Mouse (Mus musculus) cerebellum, adult 18-20 months (tissue): Measurements from ENCODE around the gene Gcgr.
A peak's percentile ranks its signal among the peaks of the same experiment; 100 is the strongest.
"Not testable (repeated sequence)": the region's sequence is repeated elsewhere in the genome, so short reads cannot be mapped to it uniquely, and the experiment has no call there.

ENCODE experiments used
- DNase-seq, 2 experiments: peaks; one replicate each; pipeline ENCODE4 v3.0.0; 2021

Gene Gcgr

GRCm38 (mm10) chr11:120539285-120540014, 9.0 kb downstream of the Gcgr start:
- no peak for DNase-seq

GRCm38 (mm10) chr11:120541907-120542306, 11.4 kb downstream of the Gcgr start:
- no peak for DNase-seq

DNA sequence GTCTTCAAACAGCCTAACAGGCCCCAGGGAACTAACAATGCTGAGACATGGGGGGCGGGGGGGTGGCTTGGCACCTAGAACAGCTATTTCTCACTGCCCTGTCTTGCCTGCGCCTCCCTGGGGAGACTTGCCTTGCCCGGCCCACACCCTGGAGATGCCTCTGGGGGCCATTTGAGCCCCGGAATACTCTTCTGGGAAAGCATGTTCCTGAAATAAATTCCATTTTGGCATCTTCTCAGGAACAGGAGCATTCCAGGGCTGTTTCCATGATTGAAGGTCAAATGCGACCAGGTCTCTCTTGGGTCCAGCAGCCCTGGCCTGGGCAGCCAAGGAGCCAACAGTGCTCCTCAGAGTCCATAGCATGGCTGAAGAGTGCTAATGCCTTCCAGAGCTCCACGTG, 11.9 kb downstream of the Gcgr start:
- no peak for DNase-seq

DNA sequence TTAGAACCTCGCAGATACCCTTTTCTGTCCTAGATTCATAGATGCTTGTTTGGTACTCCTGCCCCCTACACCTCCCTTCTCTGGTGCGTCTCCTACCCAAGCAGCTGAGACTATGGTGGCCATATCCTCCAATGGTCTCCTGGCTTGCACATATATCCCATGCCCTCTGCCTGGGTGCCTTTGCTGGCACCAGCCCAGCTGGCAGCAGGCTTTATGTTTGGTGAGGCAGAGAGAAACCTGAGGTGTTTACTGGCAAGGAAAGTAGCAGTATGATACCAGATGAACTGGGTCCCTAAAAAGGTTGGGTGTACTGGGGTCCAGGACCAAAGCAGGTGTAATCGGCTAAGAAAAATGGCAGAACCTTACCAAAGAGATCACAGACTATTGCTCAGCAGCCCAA, 15.5 kb downstream of the Gcgr start:
- DNase-seq: no peak

GRCm38 (mm10) chr11:120547469-120547868, 17.0 kb downstream of the Gcgr start:
- no peak for DNase-seq

GRCm38 (mm10) chr11:120548214-120548613, 17.7 kb downstream of the Gcgr start:
- no peak for DNase-seq

DNA sequence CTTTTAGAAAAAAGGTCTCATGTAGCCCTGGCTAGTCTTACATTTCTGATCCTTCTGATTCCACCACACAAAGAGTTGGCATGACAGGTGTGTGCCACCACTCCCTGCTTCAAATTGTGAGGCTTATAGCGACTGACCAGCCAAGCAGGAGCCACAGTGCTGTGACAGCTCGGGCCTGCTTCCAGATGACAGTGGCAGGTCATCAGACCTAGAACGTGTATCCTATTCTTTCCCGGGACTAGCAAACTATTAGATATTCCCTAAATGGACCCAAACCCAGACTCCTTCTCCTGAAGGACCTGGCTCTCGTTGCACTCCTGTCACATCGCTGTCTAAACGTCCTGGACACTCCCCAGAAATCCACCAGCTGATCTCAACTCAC, 18.3 kb downstream of the Gcgr start:
- DNase-seq: no peak

GRCm38 (mm10) chr11:120549168-120549945, 18.9 kb downstream of the Gcgr start, which contains the start of gene Mcrip1:
Gene Mcrip1, minus strand, starts transcription at chr11:120549727.
- peak; percentile 94 to 97 for DNase-seq

DNA sequence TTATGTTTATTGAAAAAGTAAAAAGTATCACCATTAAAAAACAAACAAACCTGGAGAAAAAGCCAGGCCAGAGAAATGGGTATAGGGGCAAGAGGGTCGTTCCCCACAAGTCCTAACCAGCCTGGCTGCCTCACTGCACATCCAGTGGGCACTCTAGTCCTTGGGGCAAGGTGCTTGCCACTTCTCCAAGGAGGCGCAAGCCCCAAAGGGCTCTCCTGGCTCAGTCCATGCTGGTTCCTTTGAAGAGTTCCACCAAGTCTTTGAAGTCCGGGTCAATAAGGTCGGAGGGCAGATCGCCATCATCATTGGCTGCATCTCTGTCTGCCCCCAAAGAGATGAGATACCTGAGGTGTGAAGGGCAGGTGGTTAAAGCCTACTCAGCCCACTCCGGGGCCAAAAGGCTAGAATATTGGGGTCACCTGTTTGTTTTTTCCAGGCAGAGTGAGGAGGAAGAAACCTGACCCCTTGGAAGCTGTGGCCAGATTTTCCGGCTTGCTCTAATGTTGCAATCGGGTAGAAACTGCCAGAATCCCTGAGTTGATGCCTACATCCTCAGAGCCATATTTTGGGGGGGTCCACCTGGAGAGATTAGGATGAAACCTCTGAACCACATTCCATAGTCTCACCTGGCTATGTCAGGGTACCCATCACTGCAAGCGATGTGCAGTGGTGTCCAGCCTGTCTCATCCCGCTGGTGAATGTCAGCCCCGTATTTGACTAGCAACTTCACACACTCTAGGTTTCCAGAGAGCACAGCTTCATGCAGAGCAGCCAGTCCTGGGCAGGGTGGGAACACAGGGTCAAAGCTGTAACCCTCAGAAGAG, 19.7 kb downstream of the Gcgr start:
- DNase-seq: no peak

DNA sequence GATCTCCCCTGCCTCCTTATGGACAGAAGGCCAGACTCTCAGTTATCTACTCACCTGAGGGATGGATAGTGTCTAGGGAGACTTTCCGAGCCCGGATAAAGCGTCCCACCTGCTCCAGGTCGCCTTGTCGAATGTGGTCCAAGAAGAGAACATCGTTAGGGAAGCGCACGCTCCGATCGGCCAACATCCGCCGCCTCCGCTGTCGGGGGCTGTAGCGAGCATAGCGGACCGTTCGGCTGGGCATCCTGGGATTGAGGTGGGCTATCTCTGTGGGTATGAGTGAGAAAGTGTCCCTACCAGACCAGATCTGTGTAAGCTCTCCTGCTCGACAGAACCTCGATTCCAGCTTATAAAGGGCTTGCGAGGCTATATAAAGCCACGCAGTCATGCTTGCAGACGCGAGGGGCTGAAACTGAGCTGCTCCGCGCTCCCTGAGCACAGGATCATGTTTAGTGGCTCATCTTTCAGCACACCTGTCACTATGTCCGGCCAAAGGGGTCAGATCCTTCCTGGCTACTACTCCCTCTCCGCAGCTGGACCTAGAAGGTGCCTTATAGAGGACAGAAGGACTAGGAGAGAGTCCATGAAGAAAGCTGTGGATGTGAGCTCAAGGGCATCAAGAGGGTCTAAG, 20.4 kb downstream of the Gcgr start, which contains the start of gene Ppp1r27:
Gene Ppp1r27 (minus strand): TSS at position 323 of the 631 bp plus-strand sequence.
- no peak for DNase-seq

- no peak for DNase-seq
These were observed 22.2 kb downstream of the Gcgr start for GRCm38 (mm10) chr11:120552736-120553135.

DNA sequence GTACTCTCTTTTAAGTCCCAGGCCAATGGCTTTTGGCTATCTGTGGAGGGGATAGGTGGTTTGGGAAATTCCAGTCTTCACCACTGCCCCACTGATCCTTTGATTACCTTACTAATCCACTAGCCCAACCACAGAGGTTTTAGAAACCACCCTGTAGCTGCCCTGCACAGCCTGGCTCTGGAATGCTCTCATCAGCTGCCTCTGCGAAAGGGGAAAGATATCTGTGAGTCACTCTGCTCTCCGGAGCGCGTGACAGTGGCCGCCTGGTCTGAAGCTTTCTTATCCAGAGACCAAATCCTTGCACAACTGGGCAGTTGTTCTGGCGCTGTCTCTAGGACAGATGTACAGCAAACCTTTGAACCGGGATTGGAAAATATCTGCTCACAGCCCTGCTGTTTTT, 24.3 kb downstream of the Gcgr start:
- no peak for DNase-seq

- DNase-seq: no peak
These were observed 24.8 kb downstream of the Gcgr start for GRCm38 (mm10) chr11:120555260-120555659.

DNA sequence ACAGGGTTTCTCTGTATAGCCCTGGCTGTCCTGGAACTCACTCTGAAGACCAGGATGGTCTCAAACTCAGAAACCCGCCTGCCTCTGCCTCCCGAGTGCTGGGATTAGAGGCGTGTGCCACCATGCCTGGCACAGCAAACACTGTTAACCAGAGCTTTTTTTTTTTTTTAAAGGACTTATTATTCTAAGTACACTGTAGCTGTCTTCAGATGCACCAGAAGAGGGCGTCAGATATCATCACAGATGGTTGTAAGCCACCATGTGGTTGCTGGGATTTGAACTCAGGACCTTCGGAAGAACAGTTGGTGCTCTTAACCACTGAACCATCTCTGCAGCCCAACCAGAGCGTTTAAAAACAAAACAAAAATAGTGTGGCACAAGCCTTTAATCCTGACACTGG, 28.3 kb downstream of the Gcgr start:
- not testable (repeated sequence) for DNase-seq

DNA sequence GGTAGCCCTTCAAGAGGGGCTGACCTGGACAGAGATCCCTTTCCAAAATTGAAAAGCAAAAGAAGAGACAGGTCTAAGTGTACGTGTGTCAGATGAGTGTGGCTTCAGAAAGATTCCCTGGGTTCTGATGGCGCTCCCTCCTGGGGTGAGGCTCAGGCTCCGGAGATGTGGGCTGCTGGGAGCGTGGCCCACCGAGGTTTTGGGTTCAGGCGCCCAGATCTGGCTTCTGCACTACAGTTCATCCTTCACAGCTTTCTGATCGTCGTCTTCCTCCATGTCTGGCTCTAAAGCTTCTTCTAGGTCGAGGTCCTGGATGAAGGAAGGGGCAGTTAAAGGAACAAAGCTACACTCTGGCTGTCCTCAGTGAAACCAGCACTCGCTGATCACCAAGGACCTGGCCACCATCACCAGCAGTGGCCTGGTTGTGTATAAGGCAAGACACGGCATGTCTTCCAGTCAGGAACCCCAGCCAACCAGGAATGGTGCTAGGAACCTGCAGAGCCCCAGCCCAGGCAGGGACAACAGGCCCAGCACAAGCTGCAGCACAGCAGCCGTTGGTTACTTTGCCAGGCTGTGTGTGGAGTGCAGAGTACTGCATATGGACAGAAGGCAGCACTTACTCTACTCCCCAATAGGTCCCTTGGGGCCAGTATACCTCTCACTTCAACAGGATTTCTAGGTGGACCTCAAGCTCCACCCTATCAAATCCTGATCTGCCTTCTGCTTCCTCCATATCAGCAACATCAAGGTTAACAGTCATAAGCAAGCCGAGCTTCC, 30.6 kb downstream of the Gcgr start:
- no peak for DNase-seq

DNA sequence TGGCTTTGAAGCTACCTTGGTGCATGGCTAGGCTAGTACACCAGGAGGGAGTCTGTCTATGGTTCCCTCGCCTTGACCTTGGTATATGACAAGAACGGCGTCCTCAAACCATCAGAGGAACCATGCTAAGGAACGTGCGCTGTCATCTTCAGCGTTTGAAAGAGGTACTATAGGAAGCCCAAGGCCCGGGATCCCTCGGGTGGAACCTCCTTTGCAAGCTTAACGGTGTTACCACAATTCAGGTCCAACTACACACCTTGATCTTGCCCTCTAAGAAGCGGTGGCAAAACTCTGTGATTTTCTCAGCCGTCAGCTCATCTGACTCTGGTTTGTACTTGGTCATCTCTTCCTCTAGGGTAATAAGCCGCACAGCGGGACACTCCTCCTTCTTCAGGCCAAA, 32.5 kb downstream of the Gcgr start:
- no peak for DNase-seq

- no peak for DNase-seq
These were observed 34.6 kb downstream of the Gcgr start for GRCm38 (mm10) chr11:120565114-120565513.

- no peak for DNase-seq
These were observed 37.8 kb downstream of the Gcgr start for GRCm38 (mm10) chr11:120568324-120568723.

- no peak for DNase-seq
These were observed 40.6 kb downstream of the Gcgr start for GRCm38 (mm10) chr11:120571122-120571521.

- DNase-seq: peak in 1 of 2 experiments; percentile 18
These were observed 41.4 kb downstream of the Gcgr start for GRCm38 (mm10) chr11:120571754-120572416.

DNA sequence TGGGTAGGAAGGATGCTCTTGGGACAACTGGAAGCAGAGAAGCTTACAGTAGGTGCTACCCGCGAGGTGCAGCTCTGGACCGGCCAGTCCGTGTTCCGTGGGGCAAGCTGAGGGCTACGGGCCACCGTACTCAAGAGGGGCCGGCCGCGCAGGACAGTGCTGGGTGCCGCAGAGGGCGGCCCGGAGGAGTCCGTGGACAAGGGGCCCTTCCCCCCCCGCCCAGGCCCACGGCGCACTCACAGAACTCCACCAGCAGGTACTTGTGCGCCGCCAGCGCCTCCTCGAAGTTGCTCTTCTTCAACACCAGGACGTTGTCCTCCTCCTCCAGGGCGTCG, 41.9 kb downstream of the Gcgr start:
- DNase-seq: no peak
